Mouse (Mus musculus) hindbrain, embryonic 10.5 days (tissue): ENCODE data around the gene Faim. TPM values are rescaled to one million over a fixed set of nuclear protein-coding genes. Genes with fewer than 3 reads are reported as not detected.

Source experiments
- DNase-seq: peaks from one replicate; pipeline ENCODE4 v3.0.0-alpha.2; 2017; ENCODE audit warnings: low spot score
- H3K27ac ChIP-seq: fragments of 300-500 bp; sonication (generic); 2 replicates; pipeline ENCODE4 v1.5.1; 2016; ENCODE audit warnings: mild to moderate bottlenecking, moderate library complexity
- H3K27me3 ChIP-seq: fragments of 300-500 bp; sonication (generic); 2 replicates; pipeline ENCODE4 v1.6.1; 2016; ENCODE audit warnings: mild to moderate bottlenecking; ENCODE audit not compliant: poor library complexity, insufficient read depth, severe bottlenecking
- H3K36me3 ChIP-seq: fragments of 300-500 bp; sonication (generic); 2 replicates; pipeline ENCODE4 v1.6.1; 2016; ENCODE audit warnings: mild to moderate bottlenecking, moderate library complexity
- H3K4me1 ChIP-seq: fragments of 300-500 bp; sonication (generic); replicated peaks from 2 replicates; pipeline ENCODE4 v1.6.1; 2016; ENCODE audit warnings: mild to moderate bottlenecking
- H3K4me3 ChIP-seq: fragments of 300-500 bp; sonication (generic); 2 replicates; pipeline ENCODE4 v1.5.1; 2016; ENCODE audit warnings: mild to moderate bottlenecking, moderate library complexity
- H3K9me3 ChIP-seq: fragments of 300-500 bp; sonication (generic); 2 replicates; pipeline ENCODE4 v1.6.1; 2016; ENCODE audit warnings: mild to moderate bottlenecking, moderate library complexity
- WGBS: fragments of 180-500 bp; shearing (Covaris S2); methylation state at CpG from one replicate; pipeline ENCODE4 v1.1.7; 2016; 5-methylcytosine and 5-hydroxymethylcytosine counted together
- polyA plus RNA-seq: library from polyadenylated mRNA; unstranded; fragments of >200 nt; fragmentation: Nextera tagmentation; extraction: Ambion mirVana; gene quantifications from 2 replicates; pipeline ENCODE4 v1.2.1, GENCODE M21; 2016

The Faim gene
- polyA plus RNA-seq, 1 experiment from 2014 or later, result 73.7 TPM

DNA sequence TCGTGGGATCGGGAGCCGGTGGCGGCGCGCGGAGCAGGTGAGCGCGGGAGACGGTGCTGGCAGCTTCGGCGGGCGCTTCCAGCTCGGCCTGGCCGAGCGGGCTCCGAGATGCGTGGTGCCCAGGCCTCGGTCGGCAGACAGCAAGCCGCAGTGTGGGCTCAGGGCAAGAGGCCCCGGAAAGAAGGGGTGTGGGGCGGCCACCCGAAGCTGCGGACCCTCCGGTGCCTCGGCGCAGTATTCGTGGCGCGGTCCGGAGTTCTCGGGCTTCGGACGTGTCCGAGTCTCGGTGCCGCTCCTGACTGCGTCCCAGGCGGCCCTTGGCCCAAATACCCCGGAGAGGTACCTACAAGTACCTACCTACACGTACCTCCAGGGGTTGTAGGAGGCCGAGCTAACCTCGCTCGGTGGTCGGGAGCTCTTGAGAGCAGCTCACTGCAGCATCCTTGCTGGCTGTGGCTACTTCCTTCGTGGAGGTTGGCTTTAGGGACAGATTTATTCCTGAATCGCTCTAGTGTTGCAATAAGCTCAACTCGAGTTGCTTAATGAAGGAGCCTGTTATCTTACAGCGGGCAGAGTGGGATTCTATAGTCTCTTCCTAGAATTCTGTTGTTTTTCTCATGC is 413 bp downstream of the Faim start:
- Histone ChIP-seq H3K27me3 (peaks cover 24% of the 10 kb centered on the region), H3K9me3 (no peaks in the 10 kb centered on the region), H3K4me1 (peaks cover 24% of the 10 kb centered on the region), H3K4me3 (peak overlapping the region; percentile 82), H3K27ac (peak overlapping the region; percentile 90), H3K36me3 (no peaks in the 10 kb centered on the region)
- DNase-seq, result no peak
- 1% methylated on average over 50 of the region's 50 CpGs for WGBS

DNA sequence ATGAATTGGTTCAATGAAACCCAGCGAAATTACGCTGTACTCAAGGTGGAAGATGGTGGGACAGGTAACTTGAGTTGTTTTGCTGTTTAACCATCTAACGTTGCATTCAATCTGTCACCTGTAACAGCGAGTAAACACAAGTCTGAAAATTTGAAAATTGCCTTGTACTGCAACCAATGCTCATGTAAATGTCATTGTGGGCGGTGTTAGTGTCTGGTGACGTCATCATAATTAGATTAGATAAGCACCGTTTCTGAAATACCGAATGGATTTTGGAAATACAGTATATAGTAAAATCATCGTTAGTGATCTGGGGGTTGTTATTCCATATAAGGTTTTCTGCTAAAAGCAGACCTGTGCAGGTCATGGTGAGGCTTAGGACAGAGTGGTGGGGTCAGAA is 958 bp downstream of the Faim start:
- peak overlapping the region; percentile 90; the same call in 1 of the 2 replicates for H3K27ac ChIP-seq
- peaks cover 22% of the 10 kb centered on the region for H3K27me3 ChIP-seq
- 55% methylated on average over 9 of the region's 9 CpGs for WGBS
- no peaks in the 10 kb centered on the region for H3K9me3 ChIP-seq
- H3K4me1 ChIP-seq, result peaks cover 24% of the 10 kb centered on the region
- H3K36me3 ChIP-seq, result no peaks in the 10 kb centered on the region
- no peak for DNase-seq
- H3K4me3 ChIP-seq, result peak overlapping the region; percentile 82

DNA sequence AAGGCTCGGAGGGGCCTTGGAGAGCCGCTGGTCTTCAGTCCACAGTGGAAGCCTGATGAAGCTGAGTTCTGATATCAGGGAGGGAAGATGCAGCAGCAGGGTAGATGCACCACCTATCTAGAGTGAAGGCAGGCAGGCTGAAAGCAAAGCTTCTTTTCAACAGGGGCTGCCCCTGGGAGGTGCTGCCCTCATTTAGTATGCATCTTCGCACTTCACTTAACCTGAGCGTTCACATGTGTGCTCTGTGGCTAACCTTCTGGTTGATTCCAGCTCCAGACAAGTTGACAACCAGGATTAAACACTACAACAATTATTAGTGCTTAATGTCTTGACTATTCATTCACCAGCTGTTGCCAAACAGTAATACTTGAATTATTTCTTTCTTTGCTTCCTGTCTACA is 7.9 kb downstream of the Faim start:
- H3K27me3 ChIP-seq, result no peaks in the 10 kb centered on the region
- 91% methylated on average over 4 of the region's 4 CpGs for WGBS
- H3K4me3 ChIP-seq, result no peak overlapping the region
- no peak overlapping the region for H3K27ac ChIP-seq
- no peaks in the 10 kb centered on the region for H3K4me1 ChIP-seq
- DNase-seq, result no peak
- H3K36me3 ChIP-seq, result peaks cover 38% of the 10 kb centered on the region
- H3K9me3 ChIP-seq, result no peaks in the 10 kb centered on the region

DNA sequence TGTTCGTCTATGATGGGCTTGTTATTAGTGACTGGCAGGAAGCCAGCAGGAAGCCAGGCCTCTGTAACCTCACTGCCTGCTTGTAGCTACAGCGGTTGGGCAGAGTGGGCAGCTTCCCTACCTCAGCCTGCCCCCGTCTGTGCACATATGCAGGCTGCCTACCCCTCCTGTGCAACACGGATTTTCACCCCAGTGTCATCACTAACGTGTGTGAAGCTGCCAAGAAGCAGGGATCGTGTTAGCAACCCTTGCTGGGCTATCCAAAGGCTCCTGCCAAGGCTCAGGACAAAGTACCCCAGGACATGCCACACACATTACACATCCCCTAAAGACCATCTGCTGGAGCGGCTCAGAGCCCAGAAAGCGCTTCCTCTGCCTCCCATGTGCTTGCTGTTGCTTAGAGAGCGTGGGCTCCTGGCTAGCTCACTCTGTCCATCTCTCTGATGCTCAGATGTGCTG is 13.7 kb downstream of the Faim start:
- Histone ChIP-seq H3K27ac (no peak overlapping the region), H3K27me3 (no peaks in the 10 kb centered on the region), H3K4me1 (no peaks in the 10 kb centered on the region), H3K4me3 (no peak overlapping the region), H3K9me3 (0 out of 2 replicates have a peak, but pooled peaks cover 2% of the 10 kb centered on the region), H3K36me3 (peaks cover 66% of the 10 kb centered on the region)
- 85% methylated on average over 9 of the region's 9 CpGs for WGBS
- no peak for DNase-seq

DNA sequence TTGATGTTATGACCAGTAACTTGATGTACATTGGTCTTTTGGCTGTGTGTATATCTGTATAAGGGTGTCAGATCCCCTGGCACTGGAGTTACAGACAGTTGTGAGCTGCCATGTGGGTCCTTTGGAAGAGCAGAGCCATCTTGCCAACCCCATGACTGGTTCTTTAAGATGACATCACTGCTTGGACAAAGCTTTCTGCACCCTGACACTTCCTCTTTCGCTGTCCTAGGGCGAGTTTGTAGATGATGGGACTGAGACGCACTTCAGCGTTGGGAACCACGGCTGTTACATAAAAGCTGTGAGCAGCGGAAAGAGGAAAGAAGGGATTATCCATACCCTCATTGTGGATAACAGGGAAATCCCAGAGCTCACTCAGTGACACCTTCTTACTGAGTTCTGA is 15.2 kb downstream of the Faim start:
- Histone ChIP-seq H3K4me1 (no peaks in the 10 kb centered on the region), H3K36me3 (peaks cover 76% of the 10 kb centered on the region), H3K27ac (no peak overlapping the region), H3K9me3 (peaks cover 4% of the 10 kb centered on the region; the same call in 1 of the 2 replicates), H3K27me3 (no peaks in the 10 kb centered on the region), H3K4me3 (no peak overlapping the region)
- no peak for DNase-seq
- WGBS, result 94% methylated on average over 6 of the region's 6 CpGs

DNA sequence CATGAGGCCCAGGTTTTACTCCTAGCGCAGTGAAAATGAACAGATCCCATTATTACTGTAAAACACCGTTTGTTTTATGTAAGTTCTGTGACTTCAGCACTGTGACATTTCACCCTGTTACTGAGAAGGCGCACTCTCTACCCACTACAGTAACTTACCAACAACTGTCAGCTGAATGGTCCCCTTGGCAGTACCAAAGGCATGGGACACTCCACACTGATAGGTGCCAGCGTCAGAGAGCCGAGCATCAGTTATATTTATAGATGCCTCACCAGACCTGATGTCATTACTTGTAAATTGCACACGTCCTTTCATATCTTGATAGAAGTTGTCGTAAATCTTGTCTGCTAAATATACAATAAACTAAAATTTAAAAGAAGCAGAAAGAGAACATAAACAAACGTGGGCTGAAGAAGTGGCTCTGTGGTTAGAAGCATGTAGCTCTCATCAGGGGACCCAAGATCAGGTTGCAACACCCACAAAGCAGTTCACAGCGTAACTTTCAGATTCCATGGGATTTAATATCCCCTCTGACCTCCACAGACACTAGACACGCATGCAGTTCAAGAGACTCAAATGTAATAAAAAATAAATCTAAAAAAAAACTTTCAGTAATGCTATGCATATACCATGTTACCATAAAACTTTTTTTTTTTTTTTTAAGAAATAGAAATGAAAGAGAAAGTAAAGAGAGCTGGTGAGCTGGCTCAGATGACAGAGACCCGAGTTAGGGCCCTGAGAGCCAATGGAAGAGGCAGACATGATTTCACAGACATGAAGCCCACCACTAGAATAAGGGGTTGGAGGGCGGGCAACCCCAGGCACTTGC is 23.1 kb downstream of the Faim start:
- Histone ChIP-seq H3K4me3 (no peak overlapping the region), H3K9me3 (peaks cover 4% of the 10 kb centered on the region; the same call in 1 of the 2 replicates), H3K27ac (no peak overlapping the region), H3K27me3 (no peaks in the 10 kb centered on the region), H3K36me3 (peaks cover 22% of the 10 kb centered on the region; the same call in 1 of the 2 replicates), H3K4me1 (no peaks in the 10 kb centered on the region)
- 85% methylated on average over 12 of the region's 12 CpGs for WGBS
- no peak for DNase-seq

DNA sequence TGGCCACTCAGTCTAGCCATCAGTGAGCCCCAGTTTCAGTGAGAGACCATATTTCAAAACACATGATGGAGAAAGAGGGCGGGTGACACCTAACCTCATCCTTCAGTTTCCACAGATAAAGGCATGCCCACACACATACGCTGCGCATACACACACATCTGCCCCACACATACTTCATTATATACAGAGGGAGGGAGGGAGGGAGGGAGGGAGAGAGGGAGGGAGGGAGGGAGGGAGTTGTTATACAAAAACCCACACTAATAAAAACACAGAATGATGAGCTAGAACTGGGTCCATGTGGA is 23.7 kb downstream of the Faim start:
- no peaks in the 10 kb centered on the region for H3K4me1 ChIP-seq
- H3K27ac ChIP-seq, result no peak overlapping the region
- WGBS, result 90% methylated on average over 3 of the region's 3 CpGs
- no peak overlapping the region for H3K4me3 ChIP-seq
- no peak for DNase-seq
- H3K36me3 ChIP-seq, result peaks cover 17% of the 10 kb centered on the region; the same call in 1 of the 2 replicates
- H3K27me3 ChIP-seq, result no peaks in the 10 kb centered on the region
- peaks cover 3% of the 10 kb centered on the region; the same call in 1 of the 2 replicates for H3K9me3 ChIP-seq

DNA sequence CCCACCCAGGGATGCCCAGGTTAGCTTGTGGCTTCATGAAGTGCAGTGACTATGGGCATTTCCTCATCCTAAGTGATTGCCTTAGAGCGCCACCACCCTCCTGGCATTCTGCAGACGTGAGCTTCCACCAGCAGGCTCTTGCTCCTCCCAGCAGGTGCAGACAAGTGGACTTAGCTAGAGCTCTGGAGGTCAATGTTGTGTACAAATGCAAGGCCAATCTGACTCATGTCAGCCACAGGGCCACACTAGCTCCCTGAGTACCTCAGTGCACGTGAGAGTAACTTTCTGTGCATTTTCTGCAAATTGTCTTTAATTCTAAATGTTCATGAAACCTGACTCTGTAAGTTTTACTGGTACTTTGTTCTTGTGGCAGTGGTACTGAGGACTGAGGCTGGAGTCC is 30.1 kb downstream of the Faim start:
- Histone ChIP-seq H3K36me3 (no peaks in the 10 kb centered on the region), H3K27me3 (no peaks in the 10 kb centered on the region; the same call in 1 of the 2 replicates), H3K4me3 (no peak overlapping the region), H3K4me1 (no peaks in the 10 kb centered on the region), H3K9me3 (no peaks in the 10 kb centered on the region), H3K27ac (no peak overlapping the region)
- no peak for DNase-seq
- WGBS, result 67% methylated on average over 3 of the region's 3 CpGs

DNA sequence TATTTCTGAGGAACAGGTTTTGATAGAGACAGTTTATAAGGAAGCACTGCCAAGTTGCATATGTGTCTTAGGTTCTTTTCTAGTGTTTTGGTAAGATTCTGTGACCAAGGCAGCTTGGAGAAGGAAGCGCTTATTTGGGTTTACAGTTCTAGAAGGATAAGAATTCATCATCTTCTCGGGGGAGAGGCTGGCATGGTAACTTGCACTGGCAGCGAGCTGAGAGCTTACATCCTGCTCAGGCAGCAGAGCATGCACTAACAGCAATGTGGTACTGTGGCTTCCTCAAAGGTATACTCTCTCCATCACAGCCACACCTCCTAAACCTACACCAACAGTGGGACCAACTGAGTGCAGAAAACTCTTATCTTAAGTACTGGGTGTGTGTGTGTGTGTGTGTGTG is 30.6 kb downstream of the Faim start:
- no peak for DNase-seq
- Histone ChIP-seq H3K27me3 (no peaks in the 10 kb centered on the region; the same call in 1 of the 2 replicates), H3K27ac (no peak overlapping the region), H3K4me1 (no peaks in the 10 kb centered on the region), H3K9me3 (no peaks in the 10 kb centered on the region), H3K36me3 (no peaks in the 10 kb centered on the region), H3K4me3 (no peak overlapping the region)
- 85% methylated on average over 3 of the region's 3 CpGs for WGBS

DNA sequence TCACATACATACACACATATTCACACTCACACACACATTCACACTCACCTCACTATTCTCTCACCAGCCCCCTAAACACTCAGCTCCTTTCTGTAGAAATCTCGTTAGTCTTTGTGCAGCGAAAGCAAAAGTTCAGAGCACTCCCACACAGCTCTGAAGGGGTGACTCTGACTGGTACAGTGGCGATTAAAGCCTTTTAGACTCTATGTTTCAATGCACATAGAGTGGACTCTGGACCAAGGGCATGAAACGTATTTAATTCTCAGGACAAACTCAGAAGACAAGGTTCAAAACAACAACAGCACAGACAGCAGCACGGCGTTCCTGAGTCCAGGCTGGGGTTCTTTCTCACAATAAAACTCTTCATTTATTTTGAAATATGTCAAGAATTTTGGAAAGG is 31.5 kb downstream of the Faim start:
- no peak for DNase-seq
- Histone ChIP-seq H3K4me1 (no peaks in the 10 kb centered on the region), H3K9me3 (no peaks in the 10 kb centered on the region), H3K4me3 (no peak overlapping the region), H3K27me3 (no peaks in the 10 kb centered on the region; the same call in 1 of the 2 replicates), H3K36me3 (no peaks in the 10 kb centered on the region), H3K27ac (no peak overlapping the region)
- 88% methylated on average over 6 of the region's 6 CpGs for WGBS

DNA sequence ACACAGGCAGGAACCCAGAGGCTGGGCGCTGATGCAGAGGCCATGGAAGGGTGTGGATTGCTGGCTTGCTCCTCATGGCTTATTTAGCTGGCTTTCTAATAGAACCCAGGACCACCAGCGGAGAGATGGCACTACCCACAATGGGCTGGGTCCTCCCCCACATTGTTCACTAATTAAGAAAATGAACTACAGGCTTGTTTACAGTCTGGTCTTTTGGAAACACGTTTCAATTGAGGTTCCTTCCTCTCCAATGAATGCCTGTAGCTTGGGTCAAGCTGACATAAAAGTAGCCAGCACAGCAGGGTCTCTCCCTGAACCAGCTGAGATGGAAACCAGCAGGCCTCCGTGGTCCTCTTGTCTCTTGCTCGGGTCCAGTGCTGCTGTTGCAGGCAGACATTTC is 35.0 kb downstream of the Faim start:
- Histone ChIP-seq H3K9me3 (no peaks in the 10 kb centered on the region), H3K27me3 (no peaks in the 10 kb centered on the region; the same call in 1 of the 2 replicates), H3K4me1 (no peaks in the 10 kb centered on the region), H3K36me3 (no peaks in the 10 kb centered on the region), H3K27ac (no peak overlapping the region), H3K4me3 (no peak overlapping the region)
- 23% methylated on average over 5 of the region's 5 CpGs for WGBS
- DNase-seq, result no peak

DNA sequence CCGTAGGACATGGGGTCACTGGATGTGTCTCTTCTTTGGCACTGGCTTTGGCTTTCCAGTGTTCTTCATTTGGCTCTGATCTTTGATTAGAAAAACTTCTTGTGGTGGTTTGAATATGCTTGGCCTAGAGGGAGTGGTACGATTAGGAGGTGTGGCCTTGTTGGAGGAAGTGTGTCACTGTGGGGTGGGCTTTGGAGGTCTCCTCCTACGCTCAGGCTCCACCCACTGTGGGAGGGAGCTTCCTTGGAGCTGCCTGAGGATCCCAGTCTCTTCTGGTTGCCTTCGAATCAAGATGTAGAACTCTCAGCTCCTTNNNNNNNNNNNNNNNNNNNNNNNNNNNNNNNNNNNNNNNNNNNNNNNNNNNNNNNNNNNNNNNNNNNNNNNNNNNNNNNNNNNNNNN is 35.6 kb downstream of the Faim start:
- no peak for DNase-seq
- H3K36me3 ChIP-seq, result no peaks in the 10 kb centered on the region
- H3K4me1 ChIP-seq, result no peaks in the 10 kb centered on the region
- H3K27ac ChIP-seq, result no peak overlapping the region
- H3K9me3 ChIP-seq, result no peaks in the 10 kb centered on the region
- H3K4me3 ChIP-seq, result no peak overlapping the region
- no peaks in the 10 kb centered on the region; the same call in 1 of the 2 replicates for H3K27me3 ChIP-seq
- 88% methylated on average over 4 of the region's 4 CpGs for WGBS

DNA sequence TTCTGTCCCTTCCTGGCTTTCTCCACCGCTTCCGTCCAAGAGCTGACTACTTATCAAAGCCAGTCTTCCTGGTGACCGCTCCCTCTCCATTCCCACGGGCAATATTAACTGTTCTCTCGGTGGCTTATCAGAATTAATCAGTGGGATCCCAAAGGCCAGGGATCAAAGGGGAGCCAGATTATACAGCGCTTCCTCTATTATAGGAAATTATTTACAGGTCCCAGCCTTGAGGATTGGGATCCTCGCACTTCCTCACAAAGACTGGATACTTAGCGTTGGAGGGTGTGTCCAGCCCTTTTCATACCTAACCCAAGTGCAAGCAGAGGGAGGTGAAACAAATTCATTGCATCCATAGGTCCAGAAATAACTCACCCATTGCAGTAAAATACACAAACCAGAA is 45.9 kb downstream of the Faim start:
- no peaks in the 10 kb centered on the region for H3K36me3 ChIP-seq
- no peak for DNase-seq
- H3K9me3 ChIP-seq, result no peaks in the 10 kb centered on the region
- H3K27me3 ChIP-seq, result no peaks in the 10 kb centered on the region
- H3K4me3 ChIP-seq, result no peak overlapping the region
- no peaks in the 10 kb centered on the region for H3K4me1 ChIP-seq
- no peak overlapping the region for H3K27ac ChIP-seq
- WGBS, result 91% methylated on average over 8 of the region's 8 CpGs
